Mouse (Mus musculus): ENCODE data around the gene Paqr3.

DNA sequence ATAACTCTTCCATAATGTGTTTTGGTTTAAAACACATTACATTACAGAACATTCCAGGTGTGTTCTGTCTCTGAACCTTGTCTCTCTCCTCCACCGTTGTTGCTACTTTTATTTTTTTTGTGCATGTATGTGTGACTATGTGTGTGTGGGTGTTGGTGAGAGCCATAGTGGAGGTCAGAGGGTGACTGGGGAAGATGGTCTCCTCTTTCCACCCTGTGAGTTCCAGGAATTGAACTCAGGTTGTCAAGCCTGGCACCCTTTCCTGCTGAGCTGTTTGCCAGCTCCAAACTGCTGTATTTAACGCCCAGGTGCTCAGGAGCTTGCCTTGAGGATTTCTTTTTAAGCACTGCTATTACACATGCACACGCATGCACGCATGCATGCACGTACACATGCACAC lies 35.2 kb downstream of the Paqr3 start:
- TF ChIP-seq GATA1 (IDR thresholded peaks at IDR 0.05; ENCODE audit: low read depth, low read length) (no peak), MEF2A (IDR thresholded peaks at IDR 0.05; ENCODE audit: extremely low read depth, insufficient replicate concordance, low read depth, low read length, poor library complexity, severe bottlenecking) (no peak), MAFK (IDR thresholded peaks at IDR 0.05; ENCODE audit: borderline replicate concordance, low read depth, low read length) (no peak), EP300 (IDR thresholded peaks at IDR 0.05; ENCODE audit: low read depth in 1 of 2, low read length in 2 of 2) (no peak), POLR2A (IDR thresholded peaks at IDR 0.05; ENCODE audit: control insufficient read depth in 1 of 2, insufficient read depth in 1 of 2, low read depth in 1 of 2, low read length in 2 of 2, poor library complexity in 1 of 2) (no peak), E2F4 (IDR thresholded peaks at IDR 0.05; ENCODE audit: borderline replicate concordance, low read depth, low read length) (no peak), MAZ (IDR thresholded peaks at IDR 0.05; ENCODE audit: low read depth, low read length) (no peak)

All from MEL (cell line).